Mouse (Mus musculus): ENCODE data around the gene Trem2. TPM values are rescaled to one million over a fixed set of nuclear protein-coding genes. Genes with fewer than 3 reads are reported as not detected.

Trem2 gene
- total RNA-seq (2023): 10 to 100 TPM; 10.9 to 12.3 TPM

GRCm38 (mm10) chr17:48346231-48346630, at the start of gene Trem2:
Trem2 (plus strand) TSS chr17:48346401.

GRCm38 (mm10) chr17:48299203-48299602, 47.0 kb upstream of the Trem2 start, which contains the start of gene Treml2:
Treml2 (plus strand) TSS chr17:48299498.

GRCm38 (mm10) chr17:48315905-48316579, 30.2 kb upstream of the Trem2 start, which contains the start of gene B430306N03Rik:
B430306N03Rik (plus strand) TSS chr17:48316141.

GRCm38 (mm10) chr17:48359616-48360015, 13.4 kb downstream of the Trem2 start, which contains the start of gene Treml1:
Treml1 (plus strand) TSS chr17:48359916.

Other genes with a start within 250 kb of the Trem2 start
- 10 to 100 TPM; 59.4 to 64.5 TPM for gene 9830107B12Rik, start 200.1 kb upstream of the Trem2 start, total RNA-seq (2023)
- 10 to 100 TPM; 72.0 to 73.9 TPM for gene A530064D06Rik, start 179.1 kb upstream of the Trem2 start, total RNA-seq (2023)
- 100 to 1,000 TPM; 431 to 451 TPM for gene Trem1, start 113.6 kb upstream of the Trem2 start, total RNA-seq (2023)
- 100 to 1,000 TPM; 335 TPM for gene Trem3, start 98.6 kb upstream of the Trem2 start, total RNA-seq (2023)
- gene Treml4, start 82.1 kb upstream of the Trem2 start, total RNA-seq (2023): 10 to 100 TPM; 25.6 to 30.3 TPM
- 100 to 1,000 TPM; 100 to 107 TPM for gene Treml2, start 46.9 kb upstream of the Trem2 start, total RNA-seq (2023)
- gene B430306N03Rik, start 30.3 kb upstream of the Trem2 start, total RNA-seq (2023): 100 to 1,000 TPM; 125 to 140 TPM
- 1 to 10 TPM; 1.7 to 1.8 TPM for gene Treml1, start 13.5 kb downstream of the Trem2 start, total RNA-seq (2023)
- gene Nfya, start 63.5 kb downstream of the Trem2 start, total RNA-seq (2023): 100 to 1,000 TPM in 1 of 2 experiments, 10 to 100 TPM in 1; 83.5 to 105 TPM
- gene Oard1, start 63.6 kb downstream of the Trem2 start, total RNA-seq (2023): 10 to 100 TPM; 17.5 to 18.8 TPM
- not detected for gene Apobec2, start 86.5 kb downstream of the Trem2 start, total RNA-seq (2023)
- gene Tspo2, start 105.1 kb downstream of the Trem2 start, total RNA-seq (2023): 10 to 100 TPM in 1 of 2 experiments, 1 to 10 TPM in 1; 8.9 to 22.0 TPM
- under 1 TPM; 0.46 to 0.57 TPM for gene Unc5cl, start 108.5 kb downstream of the Trem2 start, total RNA-seq (2023)

Measured in neutrophil, adult 83 days (primary cell).